Mouse (Mus musculus): ENCODE measurements around the gene Fras1.

DNA sequence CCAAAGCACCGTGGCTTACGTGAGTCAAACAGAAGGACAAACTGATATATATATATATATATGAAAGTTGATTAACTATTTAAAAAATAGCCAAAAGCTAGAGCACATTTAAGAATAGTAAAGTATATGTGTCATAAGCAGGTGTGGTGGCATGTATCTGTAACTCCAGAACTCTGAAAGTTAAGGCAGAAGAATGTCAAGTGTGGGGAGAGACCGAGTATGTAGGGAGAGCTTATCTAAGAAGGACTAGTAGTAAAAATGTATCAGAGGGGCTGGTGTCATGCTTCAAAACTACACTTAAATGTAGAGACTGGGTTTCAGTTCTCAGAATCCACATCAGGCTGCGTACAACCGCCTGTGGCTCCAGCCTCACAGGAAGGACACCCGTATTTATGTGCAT, 423.7 kb downstream of the Fras1 start:
- TF ChIP-seq CTCF (IDR thresholded peaks at IDR 0.05; ENCODE audit: low read depth, low read length), result no peak
- no peak for TF ChIP-seq GATA1 (IDR thresholded peaks at IDR 0.05; ENCODE audit: borderline replicate concordance, low read length)
- TF ChIP-seq TAL1 (conservative IDR thresholded peaks at IDR 0.05; ENCODE audit: low read depth, low read length), result no peak

Data from G1E (cell line).